Mouse (Mus musculus): Measurements from ENCODE around the gene Atp5j2.

DNA sequence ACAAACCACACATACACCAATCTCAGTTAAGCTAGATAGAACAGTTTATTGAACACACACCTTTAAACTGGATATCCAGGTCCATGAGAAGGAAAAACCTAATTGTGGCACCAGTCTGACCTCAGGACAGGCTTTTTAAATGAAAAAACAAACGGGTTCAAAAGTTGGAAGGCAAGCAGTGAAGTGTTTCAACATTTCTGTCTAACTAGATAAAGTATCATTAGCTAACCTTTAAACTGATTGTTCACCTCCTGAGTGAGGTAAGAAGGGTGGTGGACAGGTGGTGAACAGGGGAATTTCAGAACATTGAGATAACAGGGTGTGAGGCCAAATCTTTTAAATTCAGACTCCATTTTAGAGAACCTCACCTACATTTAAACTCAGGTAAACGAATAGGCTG, 34.6 kb upstream of the Atp5j2 start:
- no peak for TF ChIP-seq EP300 (IDR thresholded peaks at IDR 0.05; ENCODE audit: low read depth)
- TF ChIP-seq CTCF (IDR thresholded peaks at IDR 0.05; ENCODE audit: low read depth), result no peak

Measured in liver, embryonic 14.5 days (tissue).